Mouse (Mus musculus) heart, embryonic 10.5 days (tissue): ENCODE measurements around the gene Hhat. TPM values are rescaled to one million over a fixed set of nuclear protein-coding genes. Genes with fewer than 3 reads are reported as not detected.

Experiments
- DNase-seq: peaks from one replicate; pipeline ENCODE4 v3.0.0-alpha.2; 2017; ENCODE audit warnings: low spot score
- H3K27ac ChIP-seq: fragments of 300-500 bp; sonication (generic); 2 replicates; pipeline ENCODE4 v1.5.1; 2016; ENCODE audit warnings: mild to moderate bottlenecking
- H3K27me3 ChIP-seq: fragments of 300-500 bp; sonication (generic); 2 replicates; pipeline ENCODE4 v1.6.1; 2016; ENCODE audit warnings: mild to moderate bottlenecking; ENCODE audit not compliant: poor library complexity, insufficient read depth, severe bottlenecking
- H3K36me3 ChIP-seq: fragments of 300-500 bp; sonication (generic); 2 replicates; pipeline ENCODE4 v1.6.1; 2016; ENCODE audit warnings: mild to moderate bottlenecking, moderate library complexity
- H3K4me1 ChIP-seq: fragments of 300-500 bp; sonication (generic); 2 replicates; pipeline ENCODE4 v1.6.1; 2016; ENCODE audit warnings: mild to moderate bottlenecking
- H3K4me3 ChIP-seq: fragments of 300-500 bp; sonication (generic); 2 replicates; pipeline ENCODE4 v1.5.1; 2016; ENCODE audit warnings: mild to moderate bottlenecking, moderate library complexity
- H3K9me3 ChIP-seq: fragments of 300-500 bp; sonication (generic); 2 replicates; pipeline ENCODE4 v1.6.1; 2016; ENCODE audit warnings: mild to moderate bottlenecking, moderate library complexity
- WGBS: fragments of 180-500 bp; shearing (Covaris S2); methylation state at CpG from one replicate; pipeline ENCODE4 v1.1.7; 2016; 5-methylcytosine and 5-hydroxymethylcytosine counted together
- polyA plus RNA-seq: library from polyadenylated mRNA; unstranded; fragments of >200 nt; fragmentation: Nextera tagmentation; extraction: Ambion mirVana; gene quantifications from 2 replicates; pipeline ENCODE4 v1.2.1, GENCODE M21; 2016

Hhat gene
- polyA plus RNA-seq, 1 experiment from 2014 or later: 6.8 TPM

GRCm38 (mm10) chr1:192537169-192537568 lies 233.9 kb downstream of the Hhat start:
- WGBS: 71% methylated on average over 7 of the region's 7 CpGs
- Histone ChIP-seq H3K27me3 (no peaks in the 10 kb centered on the region), H3K4me3 (no peak overlapping the region), H3K9me3 (no peaks in the 10 kb centered on the region), H3K36me3 (no peaks in the 10 kb centered on the region), H3K4me1 (peaks cover 4% of the 10 kb centered on the region), H3K27ac (no peak overlapping the region)
- DNase-seq: no peak

GRCm38 (mm10) chr1:192536440-192536839 lies 234.6 kb downstream of the Hhat start:
- WGBS: 53% methylated on average over 1 of the region's 1 CpGs
- H3K27ac ChIP-seq: no peak overlapping the region
- DNase-seq: no peak

GRCm38 (mm10) chr1:192533016-192533415 lies 238.0 kb downstream of the Hhat start:
- DNase-seq: no peak
- Histone ChIP-seq H3K4me3 (no peak overlapping the region), H3K27me3 (no peaks in the 10 kb centered on the region), H3K36me3 (no peaks in the 10 kb centered on the region), H3K27ac (no peak overlapping the region), H3K4me1 (peaks cover 13% of the 10 kb centered on the region), H3K9me3 (no peaks in the 10 kb centered on the region)

More at GRCm38 (mm10) chr1:192536440-192536839, 234.6 kb downstream of the Hhat start:
- Histone ChIP-seq H3K36me3 (no peaks in the 10 kb centered on the region), H3K9me3 (no peaks in the 10 kb centered on the region), H3K4me3 (no peak overlapping the region), H3K4me1 (peaks cover 11% of the 10 kb centered on the region), H3K27me3 (no peaks in the 10 kb centered on the region)

GRCm38 (mm10) chr1:192532212-192532611 lies 238.8 kb downstream of the Hhat start:
- no peak overlapping the region for H3K27ac ChIP-seq
- peaks cover 18% of the 10 kb centered on the region for H3K4me1 ChIP-seq
- no peaks in the 10 kb centered on the region for H3K9me3 ChIP-seq
- H3K4me3 ChIP-seq: no peak overlapping the region
- H3K27me3 ChIP-seq: no peaks in the 10 kb centered on the region
- no peak for DNase-seq
- WGBS: 32% methylated on average over 2 of the region's 2 CpGs
- no peaks in the 10 kb centered on the region for H3K36me3 ChIP-seq

- H3K4me1 ChIP-seq: peaks cover 18% of the 10 kb centered on the region
- H3K27ac ChIP-seq: no peak overlapping the region
- DNase-seq: no peak
- WGBS: 40% methylated on average over 2 of the region's 2 CpGs
- H3K36me3 ChIP-seq: no peaks in the 10 kb centered on the region
- H3K27me3 ChIP-seq: no peaks in the 10 kb centered on the region
- H3K4me3 ChIP-seq: no peak overlapping the region
- H3K9me3 ChIP-seq: no peaks in the 10 kb centered on the region
These were observed 239.4 kb downstream of the Hhat start for GRCm38 (mm10) chr1:192531490-192532146.

GRCm38 (mm10) chr1:192525711-192526350 lies 245.2 kb downstream of the Hhat start:
- DNase-seq: no peak
- H3K4me1 ChIP-seq: peaks cover 46% of the 10 kb centered on the region

GRCm38 (mm10) chr1:192522376-192523178 lies 248.4 kb downstream of the Hhat start:
- Histone ChIP-seq H3K36me3 (no peaks in the 10 kb centered on the region), H3K27me3 (no peaks in the 10 kb centered on the region), H3K4me3 (no peak overlapping the region), H3K9me3 (no peaks in the 10 kb centered on the region), H3K27ac (no peak overlapping the region), H3K4me1 (peaks cover 47% of the 10 kb centered on the region)
- no peak for DNase-seq
- 62% methylated on average over 12 of the region's 12 CpGs for WGBS

More at GRCm38 (mm10) chr1:192525711-192526350, 245.2 kb downstream of the Hhat start:
- H3K27ac ChIP-seq: no peak overlapping the region
- H3K36me3 ChIP-seq: no peaks in the 10 kb centered on the region
- H3K4me3 ChIP-seq: no peak overlapping the region
- H3K27me3 ChIP-seq: no peaks in the 10 kb centered on the region
- WGBS: 63% methylated on average over 14 of the region's 14 CpGs
- H3K9me3 ChIP-seq: no peaks in the 10 kb centered on the region

GRCm38 (mm10) chr1:192520836-192521435 lies 250.1 kb downstream of the Hhat start:
- 55% methylated on average over 13 of the region's 13 CpGs for WGBS
- no peaks in the 10 kb centered on the region for H3K27me3 ChIP-seq
- H3K27ac ChIP-seq: peak overlapping the region; percentile 23; the same call in 1 of the 2 replicates
- H3K4me1 ChIP-seq: peaks cover 52% of the 10 kb centered on the region
- no peak for DNase-seq
- no peaks in the 10 kb centered on the region for H3K36me3 ChIP-seq
- no peaks in the 10 kb centered on the region for H3K9me3 ChIP-seq
- no peak overlapping the region for H3K4me3 ChIP-seq

GRCm38 (mm10) chr1:192519713-192520112 lies 251.3 kb downstream of the Hhat start:
- H3K9me3 ChIP-seq: no peaks in the 10 kb centered on the region
- H3K27me3 ChIP-seq: no peaks in the 10 kb centered on the region
- DNase-seq: no peak
- no peak overlapping the region for H3K4me3 ChIP-seq
- H3K36me3 ChIP-seq: no peaks in the 10 kb centered on the region
- no peak overlapping the region for H3K27ac ChIP-seq
- WGBS: 74% methylated on average over 1 of the region's 1 CpGs
- peaks cover 40% of the 10 kb centered on the region for H3K4me1 ChIP-seq

GRCm38 (mm10) chr1:192515373-192515772 lies 255.7 kb downstream of the Hhat start:
- Histone ChIP-seq H3K36me3 (no peaks in the 10 kb centered on the region), H3K27me3 (no peaks in the 10 kb centered on the region), H3K9me3 (no peaks in the 10 kb centered on the region), H3K27ac (no peak overlapping the region), H3K4me1 (peaks cover 9% of the 10 kb centered on the region), H3K4me3 (no peak overlapping the region)
- no peak for DNase-seq
- WGBS: 79% methylated on average over 3 of the region's 3 CpGs

GRCm38 (mm10) chr1:192512821-192513220 lies 258.2 kb downstream of the Hhat start:
- H3K27me3 ChIP-seq: no peaks in the 10 kb centered on the region
- no peak for DNase-seq
- 88% methylated on average over 1 of the region's 1 CpGs for WGBS
- H3K36me3 ChIP-seq: no peaks in the 10 kb centered on the region
- H3K27ac ChIP-seq: no peak overlapping the region
- peaks cover 7% of the 10 kb centered on the region for H3K4me1 ChIP-seq
- no peak overlapping the region for H3K4me3 ChIP-seq
- H3K9me3 ChIP-seq: no peaks in the 10 kb centered on the region

GRCm38 (mm10) chr1:192503651-192504050 lies 267.4 kb downstream of the Hhat start:
- no peak for DNase-seq
- no peaks in the 10 kb centered on the region for H3K36me3 ChIP-seq
- H3K27ac ChIP-seq: no peak overlapping the region
- no peaks in the 10 kb centered on the region for H3K4me1 ChIP-seq
- no peaks in the 10 kb centered on the region for H3K9me3 ChIP-seq
- H3K27me3 ChIP-seq: no peaks in the 10 kb centered on the region
- no peak overlapping the region for H3K4me3 ChIP-seq
- 83% methylated on average over 4 of the region's 4 CpGs for WGBS

- Histone ChIP-seq H3K27ac (no peak overlapping the region), H3K9me3 (no peaks in the 10 kb centered on the region), H3K36me3 (no peaks in the 10 kb centered on the region), H3K4me3 (no peak overlapping the region), H3K4me1 (0 out of 2 replicates have a peak, but pooled peaks cover under 1% of the 10 kb centered on the region), H3K27me3 (no peaks in the 10 kb centered on the region)
- DNase-seq: no peak
These were observed 268.2 kb downstream of the Hhat start for GRCm38 (mm10) chr1:192502835-192503234.
